Mouse (Mus musculus) liver, embryonic 14.5 days (tissue): ENCODE measurements around the gene Tomm7.

Experiments
- CTCF ChIP-seq: IDR thresholded peaks from 2 replicates; pipeline ENCODE4 v1.5.1; 2016; ENCODE audit warnings: antibody characterized with exemption, low read depth, control low read depth
- EP300 ChIP-seq: IDR thresholded peaks from 2 replicates; pipeline ENCODE4 v1.6.1; 2016; ENCODE audit warnings: antibody characterized with exemption, low read depth

DNA sequence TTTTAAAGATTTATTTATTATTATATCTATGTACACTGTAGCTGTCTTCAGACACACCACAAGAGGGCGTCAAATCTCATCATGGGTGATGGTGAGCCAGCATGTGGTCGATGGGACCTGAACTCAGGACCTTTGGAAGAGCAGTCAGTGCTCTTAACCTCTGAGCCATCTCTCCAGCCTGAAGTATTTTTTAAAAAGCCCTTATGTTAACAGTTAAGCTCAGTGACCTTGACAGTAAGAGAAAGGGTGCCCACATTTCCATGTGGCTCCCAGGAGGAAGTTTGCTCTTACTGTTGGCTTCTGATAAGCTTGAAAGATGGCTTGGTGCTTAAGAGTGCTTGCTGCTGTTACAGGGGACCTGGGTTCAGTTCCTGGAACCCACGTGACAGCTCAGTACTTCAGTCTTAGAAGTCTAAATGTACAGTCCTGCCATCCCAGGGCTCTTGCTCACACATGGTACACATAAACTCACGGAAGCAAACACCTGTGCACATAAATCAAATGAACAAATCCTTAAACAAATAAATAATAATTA, 54.8 kb downstream of the Tomm7 start:
- TF ChIP-seq CTCF (peak; percentile 39), EP300 (no peak)
